Mouse (Mus musculus): Measurements from ENCODE around the gene Por.
A peak's percentile ranks its signal among the peaks of the same experiment; 100 is the strongest.

Gene Por

DNA sequence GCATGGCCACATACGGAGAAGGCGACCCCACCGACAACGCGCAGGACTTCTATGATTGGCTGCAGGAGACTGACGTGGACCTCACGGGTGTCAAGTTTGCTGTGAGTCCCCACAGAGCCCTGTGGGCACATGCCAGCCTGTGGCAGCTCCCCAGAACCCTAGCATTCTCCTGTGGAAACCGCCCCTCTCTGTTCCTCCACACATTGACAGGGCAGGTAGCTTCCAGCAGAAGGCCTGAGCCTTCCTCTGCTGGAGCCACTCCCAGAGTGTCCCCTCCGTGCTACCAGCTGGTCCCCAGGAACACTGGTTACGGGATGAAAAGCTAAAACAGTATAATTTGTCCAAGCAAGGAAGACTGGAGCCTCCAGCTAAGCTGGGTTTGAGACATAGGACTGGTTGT is 60.4 kb downstream of the Por start:
- DNase-seq = no peak

DNA sequence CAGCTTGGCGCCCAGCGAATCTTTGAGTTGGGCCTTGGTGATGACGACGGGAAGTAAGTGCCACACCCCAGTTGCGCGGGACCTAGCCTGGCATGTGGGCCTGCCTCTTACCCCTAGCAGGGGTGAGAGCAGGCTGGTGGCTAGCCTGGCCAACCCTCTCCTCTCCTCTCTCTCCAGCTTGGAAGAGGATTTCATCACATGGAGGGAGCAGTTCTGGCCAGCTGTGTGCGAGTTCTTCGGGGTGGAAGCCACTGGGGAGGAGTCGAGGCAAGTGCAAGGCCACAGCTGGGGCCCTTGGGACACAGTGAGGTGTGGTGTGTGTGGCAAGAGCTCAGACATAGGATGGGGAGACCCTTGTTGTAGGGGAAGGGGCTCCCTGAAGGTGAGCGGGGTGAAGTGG is 61.1 kb downstream of the Por start:
- no peak for DNase-seq

DNA sequence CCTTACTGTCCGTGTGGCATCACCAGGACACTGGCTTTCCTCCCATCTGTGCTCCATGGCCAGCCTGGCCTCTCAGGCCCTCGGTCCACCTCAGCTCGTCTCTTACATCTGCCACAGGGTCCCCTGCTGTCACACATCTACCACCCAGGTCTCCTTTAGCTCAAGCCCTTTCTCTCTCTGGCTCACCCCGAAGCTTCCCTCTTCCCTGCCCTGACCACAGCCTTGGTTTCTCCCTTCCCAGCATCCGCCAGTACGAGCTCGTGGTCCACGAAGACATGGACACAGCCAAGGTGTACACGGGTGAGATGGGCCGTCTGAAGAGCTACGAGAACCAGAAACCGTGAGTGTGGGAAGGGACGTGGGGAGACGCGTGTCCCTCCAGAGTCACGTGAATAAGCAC is 61.5 kb downstream of the Por start:
- DNase-seq = no peak

DNA sequence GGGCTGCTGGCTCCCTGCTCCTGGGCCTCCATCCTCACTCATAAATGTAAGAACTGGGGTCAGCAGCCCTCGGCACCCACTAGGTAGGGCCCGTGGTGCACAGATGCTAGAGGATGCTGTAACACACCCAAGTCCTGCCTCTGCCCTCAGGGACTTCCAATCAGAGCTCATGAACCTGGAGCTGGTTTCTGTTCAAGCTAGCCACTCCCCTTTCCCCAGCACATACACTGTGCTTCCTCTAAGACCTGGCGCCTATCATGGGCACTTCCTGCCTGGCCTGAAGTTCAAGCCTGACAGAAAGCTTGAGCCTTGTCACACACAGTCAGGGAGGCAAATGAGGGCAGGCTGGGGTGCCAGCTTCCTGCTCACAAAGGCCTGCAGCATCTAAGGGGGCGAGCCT is 63.2 kb downstream of the Por start:
- no peak for DNase-seq

DNA sequence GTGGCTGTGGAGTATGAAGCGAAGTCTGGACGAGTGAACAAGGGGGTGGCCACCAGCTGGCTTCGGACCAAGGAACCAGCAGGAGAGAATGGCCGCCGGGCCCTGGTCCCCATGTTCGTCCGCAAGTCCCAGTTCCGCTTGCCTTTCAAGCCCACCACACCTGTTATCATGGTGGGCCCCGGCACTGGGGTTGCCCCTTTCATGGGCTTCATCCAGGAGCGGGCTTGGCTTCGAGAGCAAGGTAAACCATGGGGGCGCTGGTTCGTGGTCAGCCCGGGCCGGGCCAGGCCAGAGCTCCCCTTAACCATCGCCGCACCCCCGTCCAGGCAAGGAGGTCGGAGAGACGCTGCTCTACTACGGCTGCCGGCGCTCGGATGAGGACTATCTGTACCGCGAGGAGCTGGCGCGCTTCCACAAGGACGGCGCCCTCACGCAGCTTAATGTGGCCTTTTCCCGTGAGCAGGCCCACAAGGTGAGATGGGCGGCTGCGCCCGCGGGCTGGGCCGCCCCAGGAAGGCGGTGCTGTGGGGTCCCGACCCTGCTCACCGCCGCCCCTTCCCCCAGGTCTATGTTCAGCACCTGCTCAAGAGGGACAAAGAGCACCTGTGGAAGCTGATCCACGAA is 64.3 kb downstream of the Por start:
- no peak for DNase-seq

DNA sequence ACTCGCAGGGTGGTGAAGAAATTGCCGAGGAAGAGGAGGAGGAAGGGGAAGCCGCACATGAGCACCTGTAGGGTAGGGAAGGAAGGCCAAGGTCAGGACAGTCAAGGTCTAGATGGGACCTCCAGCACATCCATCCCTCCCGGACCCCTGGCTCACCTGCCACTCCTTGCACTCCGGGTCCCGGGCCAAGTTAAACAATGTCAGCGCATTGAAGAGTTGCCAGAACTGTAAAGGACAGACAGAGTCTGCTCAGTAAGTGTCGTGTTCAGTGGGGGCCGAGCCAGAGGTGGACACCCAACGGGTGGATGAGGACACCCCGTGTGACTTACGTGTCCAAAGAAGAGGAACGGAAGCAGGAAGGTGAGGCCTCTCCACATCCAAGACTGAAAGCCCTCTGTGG is 65.9 kb downstream of the Por start:
- no peak for DNase-seq

DNA sequence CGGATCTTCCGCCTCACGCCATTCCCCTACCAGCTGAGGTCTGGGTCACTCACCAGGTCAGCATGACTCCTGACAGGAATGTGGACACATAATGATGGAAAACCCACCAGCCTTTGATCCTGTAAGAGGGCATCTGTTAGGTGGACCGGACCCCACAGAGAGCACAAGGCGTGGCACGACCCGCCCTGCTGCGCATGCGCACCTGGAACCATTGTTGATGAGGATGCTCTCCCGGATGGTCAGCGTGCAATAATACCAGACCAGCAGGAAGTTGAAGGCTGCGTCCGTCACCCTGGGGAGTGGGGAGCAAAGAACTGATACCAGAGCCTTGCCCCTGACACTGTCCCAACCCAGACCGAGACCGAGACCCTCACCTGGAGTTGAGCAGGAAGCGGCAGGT is 66.7 kb downstream of the Por start:
- no peak for DNase-seq

DNA sequence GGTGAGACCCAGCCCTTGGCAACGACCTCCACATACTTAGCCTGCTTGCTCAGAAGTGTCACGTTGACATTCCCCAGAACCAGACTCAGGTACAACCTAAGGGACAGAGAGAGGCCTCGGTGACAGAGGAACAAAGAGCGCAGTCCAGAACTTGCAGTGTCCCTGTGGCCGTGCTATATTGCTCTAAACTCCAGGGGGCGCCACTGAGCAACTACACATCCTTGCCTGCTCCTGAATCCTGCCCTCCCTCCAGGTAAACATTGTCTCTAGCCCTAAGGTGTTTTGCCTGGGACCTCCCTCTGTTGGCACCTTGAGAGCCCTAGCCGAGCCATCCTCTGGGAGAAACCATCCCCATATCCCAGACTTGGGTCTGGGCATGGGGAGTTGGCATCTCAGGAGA is 67.3 kb downstream of the Por start:
- peak; percentile 50 for DNase-seq

- no peak for DNase-seq
These were observed 68.4 kb downstream of the Por start for GRCm38 (mm10) chr5:135738266-135738665.

GRCm38 (mm10) chr5:135742156-135742555 is 72.3 kb downstream of the Por start:
- DNase-seq = peak; percentile 47

DNA sequence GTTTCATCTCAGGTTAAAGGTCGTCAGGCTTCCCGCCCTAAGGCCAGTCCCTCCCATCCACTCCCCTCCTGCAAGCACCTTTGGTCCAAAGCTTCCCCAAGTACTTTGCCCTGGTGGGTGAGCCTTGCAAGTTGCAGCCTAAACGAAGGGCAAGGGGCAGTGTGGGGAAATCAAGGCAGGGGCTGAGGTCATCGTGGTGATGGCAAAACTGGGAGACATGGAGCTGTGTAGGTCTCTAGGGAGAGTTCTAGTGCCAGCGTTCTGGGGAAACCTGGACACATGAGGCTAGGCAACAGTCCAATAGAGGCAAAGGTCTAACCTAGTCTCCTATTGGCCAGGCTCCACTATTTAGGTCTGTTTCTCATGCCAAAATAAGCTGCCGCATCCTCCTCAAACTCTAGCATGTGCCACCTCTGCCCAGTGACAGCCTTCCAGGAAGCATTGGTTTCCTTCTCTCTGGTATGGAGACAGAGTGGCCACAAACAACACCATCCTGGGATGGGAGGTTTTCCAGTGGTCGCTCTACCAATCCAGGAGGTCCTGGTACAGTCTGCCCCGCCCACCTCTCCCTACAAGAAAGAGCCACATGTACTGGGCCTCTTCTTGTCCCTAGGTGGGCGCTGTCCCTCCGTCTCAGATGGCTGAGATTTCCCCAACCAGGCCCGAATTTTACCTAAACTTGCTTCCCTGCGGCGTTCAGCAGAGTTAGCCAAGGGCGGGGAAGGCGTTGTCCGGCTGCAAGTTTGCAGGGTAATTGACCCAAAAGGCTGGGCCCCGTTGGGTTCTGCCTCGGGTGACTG is 73.3 kb downstream of the Por start:
- peak; percentile 15 for DNase-seq

- DNase-seq = peak; percentile 95
These were observed 74.1 kb downstream of the Por start, which contains the start of gene Tmem120a for GRCm38 (mm10) chr5:135743741-135744609. TSS of gene Tmem120a (minus strand) at chr5:135744448.

GRCm38 (mm10) chr5:135744742-135745141 is 74.9 kb downstream of the Por start:
- no peak for DNase-seq

GRCm38 (mm10) chr5:135751041-135751440 is 81.2 kb downstream of the Por start:
- DNase-seq = no peak

GRCm38 (mm10) chr5:135751595-135751994 is 81.8 kb downstream of the Por start:
- no peak for DNase-seq

GRCm38 (mm10) chr5:135761881-135762280 is 92.0 kb downstream of the Por start:
- DNase-seq = no peak

GRCm38 (mm10) chr5:135763526-135763925 is 93.7 kb downstream of the Por start:
- DNase-seq = peak; percentile 83

DNA sequence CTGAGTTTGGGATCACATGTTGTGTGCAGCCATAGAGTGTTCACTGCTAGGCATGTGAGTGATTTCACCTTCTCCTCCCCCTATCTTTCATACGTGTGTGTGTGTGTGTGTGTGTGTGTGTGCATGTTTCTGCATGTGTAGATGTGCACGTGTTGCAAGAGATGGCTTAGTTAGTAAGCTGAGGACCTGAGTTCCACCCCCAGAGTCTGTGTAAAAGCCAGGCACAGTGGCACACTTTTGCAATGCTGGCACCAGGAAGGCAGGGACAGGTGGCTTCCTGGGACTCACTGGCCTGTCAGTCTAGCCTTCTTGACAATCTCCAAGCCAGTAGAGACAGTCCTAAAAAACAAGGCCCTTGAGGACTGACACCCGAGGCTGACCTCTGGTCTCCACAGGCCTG is 95.1 kb downstream of the Por start:
- no peak for DNase-seq

DNA sequence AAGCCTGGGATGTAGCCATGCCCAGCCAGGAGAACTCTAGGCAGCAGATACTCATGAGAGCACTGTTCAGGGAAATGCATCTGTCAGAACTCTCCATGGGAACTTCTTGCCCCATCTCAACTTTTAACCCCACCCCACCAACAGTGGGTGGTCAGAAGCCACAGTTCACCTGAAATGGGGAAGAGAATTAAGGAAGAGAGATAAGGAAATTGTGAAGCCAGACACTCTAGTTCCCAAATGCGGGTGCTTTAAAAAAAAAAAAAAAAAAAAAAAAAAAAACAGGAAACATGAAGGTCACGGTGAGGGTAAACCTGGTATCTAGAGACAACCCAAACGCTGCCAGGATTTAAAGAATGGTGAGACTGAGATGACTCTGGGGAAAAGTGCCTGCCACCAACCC is 102.7 kb downstream of the Por start:
- DNase-seq = no peak

- DNase-seq = no peak
These were observed 106.7 kb downstream of the Por start for GRCm38 (mm10) chr5:135776546-135776945.

GRCm38 (mm10) chr5:135777796-135778470 is 108.1 kb downstream of the Por start, which contains the start of gene Styxl1:
TSS of gene Styxl1 (minus strand) at chr5:135778385.
- DNase-seq = no peak

DNA sequence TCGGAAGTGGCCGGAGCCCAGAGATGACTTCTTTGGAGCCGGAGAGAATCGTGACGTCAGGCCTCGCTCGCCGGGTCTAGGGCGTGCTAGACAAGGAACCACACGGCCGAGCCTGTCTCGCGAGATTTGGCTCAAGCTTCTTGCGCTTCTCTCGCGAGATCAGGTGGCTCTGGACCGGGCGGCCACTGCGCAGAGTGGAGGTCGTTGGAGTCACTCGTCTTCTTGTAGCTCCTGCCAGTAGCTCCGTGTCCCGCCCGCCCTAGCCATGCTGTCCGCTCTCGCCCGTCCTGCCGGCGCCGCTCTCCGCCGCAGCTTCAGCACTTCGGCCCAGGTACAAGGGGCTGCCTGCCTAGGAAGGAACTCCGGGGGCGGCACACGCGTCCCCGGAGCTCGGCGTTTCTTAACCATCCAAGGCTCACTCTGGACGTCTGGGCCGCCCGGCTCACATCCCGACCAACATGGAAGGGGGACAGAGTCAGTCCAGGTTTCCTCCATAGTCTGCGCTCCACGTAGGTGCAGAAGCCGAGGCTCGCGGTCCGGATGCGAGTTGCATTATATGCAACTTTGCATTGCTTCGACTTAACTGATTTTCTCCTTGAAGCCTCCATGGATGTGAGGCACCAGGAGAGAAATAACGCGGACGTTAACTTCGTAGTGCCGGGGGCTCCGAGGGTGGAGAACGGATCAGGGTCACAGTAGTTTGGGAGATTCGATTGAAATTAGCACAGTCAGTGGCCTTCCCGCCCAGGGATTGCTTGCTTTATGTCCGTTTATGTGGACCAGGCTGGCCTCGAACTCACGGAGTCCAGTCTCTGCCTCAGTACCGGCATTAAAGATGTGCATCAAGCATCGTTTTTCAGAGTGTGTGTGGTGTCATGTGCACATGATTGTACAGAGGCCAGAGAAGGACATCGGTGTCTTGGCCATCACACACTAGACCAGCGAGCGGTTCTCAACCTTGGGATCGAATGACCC is 108.9 kb downstream of the Por start, which contains the start of gene Mdh2:
Gene Mdh2 (plus strand): TSS at position 10 of the 975 bp plus-strand sequence.
- DNase-seq = peak; percentile 99
